Mouse (Mus musculus) kidney, postnatal 25 days (tissue): ENCODE measurements around the gene Ptpn7.
"Not testable (repeated sequence)": the region's sequence is repeated elsewhere in the genome, so short reads cannot be mapped to it uniquely, and the experiment has no call there.

Experiments used
- DNase-seq, 2 experiments: peaks; one replicate each; pipeline ENCODE4 v3.0.0; 2021; ENCODE audit warnings: mixed read lengths in 2 of 2

Gene Ptpn7

DNA sequence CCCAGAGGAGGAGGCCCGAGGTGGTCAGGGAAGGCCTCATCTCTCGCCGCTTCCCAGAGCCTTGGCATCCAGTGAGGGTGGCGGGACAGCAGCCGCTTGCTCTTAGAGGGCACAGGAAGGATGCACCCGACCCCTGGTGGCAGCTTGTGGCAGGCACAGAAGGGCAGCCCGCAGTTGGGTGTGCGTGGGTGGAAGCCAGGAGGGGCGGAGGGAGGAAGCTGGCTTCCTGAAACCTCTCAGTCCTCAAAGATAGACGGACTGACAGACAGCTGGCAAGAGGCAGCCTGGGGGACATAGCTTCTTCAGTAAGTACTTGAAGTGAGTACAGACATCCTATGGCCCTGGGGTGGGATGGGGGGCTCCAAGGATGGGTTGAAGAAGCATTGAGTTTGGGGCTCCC is at the start of gene Ptpn7:
Ptpn7 (plus strand) TSS at position 228 of the 400 bp plus-strand sequence.
- peak; percentile 72 to 79 for DNase-seq

DNA sequence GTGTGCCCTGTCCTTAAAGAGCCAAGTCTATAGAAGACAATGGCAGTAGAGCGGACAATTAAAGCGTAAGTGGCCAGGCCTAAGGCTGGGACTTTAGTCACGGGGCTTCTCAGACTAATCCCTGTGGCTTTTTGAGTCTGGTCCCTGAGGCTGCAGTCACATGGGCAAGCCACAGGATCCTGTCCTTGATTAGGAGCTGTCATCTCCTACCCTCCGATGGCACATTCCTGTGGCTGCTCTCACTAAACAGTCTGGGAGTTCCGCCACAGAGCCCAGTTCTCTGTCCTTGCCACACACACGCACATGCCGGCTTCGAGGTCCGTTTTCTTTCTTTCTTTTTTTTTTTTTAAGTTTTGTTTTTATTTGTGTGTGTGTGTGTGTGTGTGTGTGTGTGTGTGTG is 49.0 kb upstream of the Ptpn7 start:
- DNase-seq = no peak

DNA sequence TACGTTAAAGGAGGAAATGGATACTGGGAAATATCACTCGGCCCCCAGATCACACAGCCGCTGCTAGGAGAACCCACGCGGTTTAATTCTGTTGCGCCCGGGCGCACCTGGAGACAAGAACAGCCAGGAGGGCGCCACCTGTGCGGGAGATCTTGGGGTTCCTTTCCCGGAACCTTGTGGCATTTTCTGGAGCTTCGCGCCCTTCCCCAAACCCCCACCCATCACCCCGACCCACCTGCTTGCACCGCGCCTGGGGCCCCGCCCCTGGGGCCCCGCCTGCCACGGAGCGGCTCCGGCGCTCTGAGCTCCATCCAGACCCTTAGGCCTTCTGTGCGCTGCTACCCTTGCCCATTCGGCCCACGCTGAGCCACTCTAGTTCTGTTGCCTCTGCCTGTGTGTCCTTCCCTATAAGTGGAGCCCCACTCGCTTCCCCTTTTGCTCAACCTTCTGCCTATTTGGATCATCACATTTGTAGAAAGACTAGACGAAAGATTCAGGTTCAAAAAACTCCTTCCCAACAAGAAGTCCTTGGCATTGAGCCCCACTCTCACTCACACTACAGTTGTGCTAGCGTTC is 47.1 kb upstream of the Ptpn7 start:
- DNase-seq = no peak

GRCm38 (mm10) chr1:135086015-135086414 is 46.5 kb upstream of the Ptpn7 start:
- no peak for DNase-seq

DNA sequence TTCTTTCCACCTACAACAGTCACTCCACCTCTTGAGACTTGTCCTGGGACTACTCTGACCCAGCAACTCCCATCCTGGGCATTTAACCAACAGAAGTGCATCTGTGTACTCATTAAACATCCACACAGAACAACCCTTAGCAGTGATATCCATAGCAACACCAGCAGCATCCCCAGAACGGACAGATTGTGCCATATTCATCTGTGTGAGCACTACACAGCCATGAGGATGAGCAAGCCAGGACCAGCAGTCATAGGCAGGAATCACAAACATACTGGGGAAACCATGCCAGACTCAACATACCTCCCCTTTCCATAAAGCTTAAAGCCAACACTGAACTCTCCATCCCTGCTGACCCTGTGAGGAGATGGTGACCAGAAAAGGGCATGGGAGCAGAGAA is 45.1 kb upstream of the Ptpn7 start:
- DNase-seq = no peak

- no peak for DNase-seq
Observed at GRCm38 (mm10) chr1:135089626-135090025, 42.9 kb upstream of the Ptpn7 start.

- no peak for DNase-seq
Observed at GRCm38 (mm10) chr1:135090914-135091313, 41.6 kb upstream of the Ptpn7 start.

DNA sequence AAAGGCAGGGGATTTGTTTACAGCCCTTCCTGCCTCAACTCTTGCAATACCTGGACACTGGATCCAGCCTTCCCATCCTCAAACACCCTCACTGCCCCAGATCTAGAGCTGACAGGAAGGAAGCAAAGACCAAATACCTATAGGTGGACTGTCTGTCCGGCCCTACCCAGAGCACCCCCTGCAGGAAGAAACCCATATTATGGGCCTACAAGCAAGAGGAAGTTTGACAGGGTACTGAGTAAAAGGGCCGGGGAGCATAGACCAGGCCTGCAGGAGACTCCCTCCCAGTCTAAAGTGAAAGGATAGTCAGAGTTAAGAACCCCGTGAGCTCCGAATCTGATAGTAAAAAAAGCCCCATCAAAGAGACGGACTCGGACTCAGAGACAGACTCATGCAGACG is 37.8 kb upstream of the Ptpn7 start:
- DNase-seq = no peak

DNA sequence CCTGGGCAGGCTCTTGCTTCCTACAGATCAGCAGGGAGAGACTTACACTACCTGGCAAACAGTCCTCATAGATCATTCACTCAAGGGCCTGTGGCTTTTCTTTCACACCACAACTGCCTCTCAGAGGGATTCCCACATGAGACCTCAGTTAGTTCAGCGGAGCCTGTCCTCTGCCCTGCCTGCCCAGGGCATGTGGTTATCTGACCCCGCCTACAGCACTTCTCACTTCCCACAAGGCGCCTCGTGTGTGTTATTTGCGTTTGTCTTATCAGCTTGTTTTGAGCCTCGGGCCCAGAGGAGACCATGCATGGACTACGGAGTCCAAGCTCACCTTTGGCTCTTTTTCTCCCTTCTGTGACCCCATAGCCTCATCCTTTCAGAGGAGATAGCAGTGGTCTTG is 37.3 kb upstream of the Ptpn7 start:
- no peak for DNase-seq

DNA sequence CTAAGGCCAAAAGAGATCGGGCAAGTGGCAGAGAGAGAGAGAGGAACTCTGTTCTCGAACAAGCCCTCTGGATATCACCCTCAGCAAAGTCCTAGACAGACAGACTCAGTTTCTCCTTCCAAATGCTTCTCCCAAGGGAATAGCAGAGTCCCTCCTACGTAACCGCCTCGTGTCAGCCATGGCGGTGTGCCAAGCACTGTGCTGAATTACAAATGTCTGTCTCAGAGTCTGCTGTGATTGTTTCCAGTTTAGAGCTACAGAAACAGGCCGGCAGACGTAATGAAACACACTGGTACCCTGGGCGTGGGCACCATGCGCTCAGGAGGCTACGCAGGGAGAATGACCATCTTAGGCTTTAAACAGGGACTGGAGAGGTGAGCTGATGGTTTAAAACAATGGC is 36.2 kb upstream of the Ptpn7 start:
- DNase-seq = no peak

- DNase-seq = no peak
Observed at GRCm38 (mm10) chr1:135097441-135097840, 35.1 kb upstream of the Ptpn7 start.

DNA sequence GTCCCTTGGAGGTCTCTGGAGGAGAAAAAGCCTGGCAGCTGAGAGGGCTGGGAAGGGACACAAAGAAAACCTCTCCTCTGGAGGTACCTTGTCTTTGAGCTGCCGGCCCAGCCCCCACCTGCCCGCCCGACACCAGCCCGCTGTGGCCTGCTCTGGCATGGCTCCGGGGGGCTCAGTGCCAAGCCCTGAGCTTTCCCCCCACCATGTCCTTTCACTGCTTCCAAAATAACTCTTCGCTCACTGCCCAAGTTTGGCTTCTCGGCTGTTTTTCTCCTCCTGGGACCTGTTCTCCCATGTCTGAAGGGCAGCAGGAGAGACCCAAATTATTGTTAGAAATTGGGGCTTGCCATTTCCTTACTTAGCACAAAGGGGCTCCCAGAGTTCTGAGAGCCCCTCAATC is 34.1 kb upstream of the Ptpn7 start:
- no peak for DNase-seq

- DNase-seq = no peak
Observed at GRCm38 (mm10) chr1:135100400-135100799, 32.1 kb upstream of the Ptpn7 start.

- DNase-seq = no peak
Observed at GRCm38 (mm10) chr1:135105124-135105523, 27.4 kb upstream of the Ptpn7 start, which contains the start of gene Lgr6. Lgr6 (minus strand) TSS chr1:135105276.

GRCm38 (mm10) chr1:135105951-135106350 is 26.5 kb upstream of the Ptpn7 start:
- peak; percentile 76 to 77 for DNase-seq

- DNase-seq = peak in 1 of 2 experiments; percentile 64
Observed at GRCm38 (mm10) chr1:135108611-135109010, 23.9 kb upstream of the Ptpn7 start.

DNA sequence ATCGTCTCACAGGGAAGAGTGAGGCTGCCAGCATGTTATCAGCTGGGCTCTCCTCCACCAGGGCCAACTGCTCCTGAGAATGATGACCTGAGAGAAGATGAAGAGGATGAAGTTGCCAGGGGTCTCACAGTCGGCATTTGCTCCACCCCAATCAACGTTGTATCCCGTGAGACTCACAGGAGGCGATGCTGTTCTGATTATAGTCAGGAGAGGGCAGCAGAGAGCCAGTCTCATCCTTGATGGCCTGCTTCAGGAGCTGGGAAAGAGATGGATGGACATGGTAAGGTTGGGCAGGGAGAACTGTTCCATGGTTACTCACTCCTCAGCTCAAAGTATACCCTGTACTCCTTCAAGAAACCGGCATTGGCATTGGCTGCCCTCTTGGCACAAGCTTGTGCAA is 22.4 kb upstream of the Ptpn7 start:
- peak; percentile 60 to 85 for DNase-seq

DNA sequence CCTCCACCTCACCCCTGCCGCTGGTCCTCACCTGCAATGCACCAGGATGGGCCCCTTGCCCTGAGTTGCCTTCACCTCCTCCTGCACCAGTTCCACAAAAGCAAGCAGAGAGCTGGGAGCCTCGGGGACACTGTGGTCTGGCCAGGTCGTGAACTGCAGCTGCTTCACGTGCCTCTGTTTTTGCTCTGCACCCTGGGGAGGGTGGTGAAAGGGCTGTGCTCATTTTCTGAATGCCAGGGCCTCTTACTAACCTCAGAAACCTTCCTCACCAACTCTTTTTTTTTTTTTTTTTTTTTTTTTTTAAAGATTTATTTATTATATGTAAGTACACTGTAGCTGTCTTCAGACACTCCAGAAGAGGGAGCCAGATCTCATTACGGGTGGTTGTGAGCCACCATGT is 21.2 kb upstream of the Ptpn7 start:
- not testable (repeated sequence) for DNase-seq

DNA sequence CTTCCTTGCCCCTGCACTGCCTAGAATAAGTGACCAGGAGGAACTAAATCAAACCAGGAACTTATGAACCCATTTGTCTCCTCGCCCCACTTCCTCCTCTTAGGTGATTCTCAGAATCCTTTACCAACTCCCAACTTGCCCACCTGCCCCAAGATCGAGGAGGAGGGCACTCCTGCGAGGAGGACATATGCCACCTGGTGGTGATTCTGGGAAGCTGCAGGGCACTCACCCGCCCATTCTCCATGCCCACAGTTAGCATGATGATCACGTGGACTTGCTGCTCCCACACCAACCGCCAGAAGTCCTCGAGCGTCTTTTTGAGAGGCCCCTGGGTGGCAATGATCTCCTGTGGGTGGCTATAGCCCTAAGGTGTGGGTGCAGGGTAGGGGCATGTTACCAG is 19.8 kb upstream of the Ptpn7 start:
- DNase-seq = peak in 1 of 2 experiments; percentile 51

- DNase-seq = no peak
Observed at GRCm38 (mm10) chr1:135124573-135125363, 7.7 kb upstream of the Ptpn7 start.

DNA sequence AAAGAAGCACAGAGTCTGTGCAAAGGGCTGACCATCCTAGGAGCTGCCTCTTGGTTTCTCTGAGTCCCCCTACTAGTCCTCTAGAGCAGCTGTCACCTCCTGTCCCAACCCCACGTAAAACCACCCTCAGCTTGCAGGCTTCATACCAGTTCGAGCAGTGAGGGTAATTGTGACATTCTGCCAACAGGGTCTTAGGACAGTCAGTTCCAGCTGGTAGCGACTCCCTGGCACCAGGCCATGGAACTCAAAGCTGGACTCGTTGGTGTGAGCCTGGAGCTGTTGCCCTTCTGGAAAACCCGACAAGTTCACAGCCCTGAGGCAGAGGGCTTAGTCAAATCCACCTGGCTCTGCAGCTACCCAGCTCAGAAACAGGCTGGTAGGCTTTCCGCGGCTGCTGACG is 6.5 kb upstream of the Ptpn7 start:
- peak; percentile 59 to 81 for DNase-seq

DNA sequence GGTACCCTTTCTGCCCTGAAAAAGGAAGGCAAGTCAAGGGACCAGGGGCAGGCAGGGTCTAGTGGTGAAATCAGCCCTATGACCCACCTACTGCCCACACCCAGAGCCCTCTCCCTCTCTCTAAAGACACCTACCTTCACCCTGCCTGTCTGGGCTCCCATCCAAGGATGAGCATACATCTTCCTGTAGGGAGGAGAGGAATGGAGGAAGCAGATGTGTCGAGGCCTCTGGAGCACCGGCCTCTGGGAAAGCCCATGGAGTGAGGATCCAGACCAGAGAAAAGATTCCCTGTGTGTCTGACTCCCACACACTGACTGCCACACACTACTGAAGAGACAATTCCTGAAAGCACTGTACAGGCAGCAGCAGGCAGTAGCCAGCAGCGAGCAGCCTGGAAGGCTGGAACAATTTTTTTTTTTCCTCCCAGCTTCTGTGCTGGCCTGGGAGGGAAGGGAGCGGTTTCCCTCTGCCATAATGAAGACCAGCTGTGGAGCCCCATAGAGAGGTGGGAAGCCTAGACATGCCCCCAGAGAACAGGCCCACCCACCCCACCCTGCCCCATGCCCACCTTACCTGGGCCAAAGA is 6.0 kb upstream of the Ptpn7 start:
- no peak for DNase-seq

DNA sequence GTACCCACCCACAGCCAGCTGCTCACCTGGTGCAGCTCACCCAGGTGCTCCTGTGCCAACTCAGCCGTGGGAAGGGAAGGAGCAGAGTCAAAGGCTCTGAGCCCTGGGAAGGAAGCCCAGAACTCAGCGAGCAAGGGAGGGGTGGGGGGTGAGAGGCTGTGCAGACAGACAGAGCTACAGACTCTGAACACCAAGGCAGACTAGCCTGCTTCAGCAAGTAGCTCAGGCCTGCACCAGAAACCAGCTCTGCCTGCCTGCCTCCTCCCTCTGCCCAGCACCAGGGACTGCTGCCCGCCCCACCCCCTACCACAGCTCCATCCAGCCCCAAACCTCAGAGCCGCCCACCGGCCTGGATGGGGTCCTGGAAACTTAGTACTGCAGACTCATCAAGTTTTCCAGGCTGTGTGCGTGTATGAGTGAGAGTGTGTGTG is 4.5 kb upstream of the Ptpn7 start:
- DNase-seq = peak in 1 of 2 experiments; percentile 63

DNA sequence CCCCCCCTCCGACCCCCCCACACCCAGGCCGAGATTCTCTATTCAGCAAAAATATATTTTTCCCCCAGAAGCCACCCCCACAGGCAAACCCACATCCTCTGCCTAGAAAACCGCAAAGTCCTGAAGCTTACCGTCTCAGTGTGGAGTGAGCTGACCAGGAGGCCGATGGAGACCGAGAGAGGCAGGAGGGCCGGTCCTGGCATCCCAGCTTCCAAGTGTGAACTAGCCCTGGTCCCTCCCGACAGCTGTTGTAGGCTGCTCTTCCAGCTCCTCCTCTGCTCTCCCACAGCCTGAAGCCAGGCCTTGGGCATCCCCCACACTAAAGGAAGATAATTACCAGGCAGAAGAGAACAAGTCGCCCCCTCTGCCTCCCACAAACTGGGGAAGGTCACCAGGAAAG is 3.5 kb upstream of the Ptpn7 start:
- DNase-seq = no peak
